Mouse (Mus musculus) small intestine, adult 2 months (tissue): Measurements from ENCODE around the gene Myh11. TPM values are rescaled to one million over a fixed set of nuclear protein-coding genes. Genes with fewer than 3 reads are reported as not detected.
A peak's percentile ranks its signal among the peaks of the same experiment; 100 is the strongest.

ENCODE experiments used
- H3K27ac ChIP-seq: fragments of 200-500 bp; 2 replicates; pipeline ENCODE4 v1.5.1; 2012; ENCODE audit warnings: low read depth, low read length, control low read depth, inconsistent platforms; ENCODE audit not compliant: insufficient read depth
- H3K27me3 ChIP-seq: fragments of 200-500 bp; 2 replicates; pipeline ENCODE4 v1.6.1; 2012; ENCODE audit warnings: mild to moderate bottlenecking, moderate library complexity, low read length, inconsistent platforms; ENCODE audit not compliant: control insufficient read depth, insufficient read depth
- H3K36me3 ChIP-seq: fragments of 200-500 bp; 2 replicates; pipeline ENCODE4 v1.6.1; 2012; ENCODE audit warnings: mild to moderate bottlenecking, low read length, control low read depth, inconsistent platforms; ENCODE audit not compliant: control insufficient read depth, insufficient read depth
- H3K4me1 ChIP-seq: fragments of 200-500 bp; 2 replicates; pipeline ENCODE4 v1.6.1; 2012; ENCODE audit warnings: low read length, inconsistent platforms, mixed read lengths; ENCODE audit not compliant: control insufficient read depth, insufficient read depth, insufficient read length
- H3K4me3 ChIP-seq: fragments of 200-500 bp; 2 replicates; pipeline ENCODE4 v1.5.1; 2012; ENCODE audit warnings: low read depth, mild to moderate bottlenecking, control low read depth, inconsistent platforms, low read length, moderate library complexity
- CTCF ChIP-seq: fragments of 200-500 bp; IDR thresholded peaks from 2 replicates; pipeline ENCODE4 v1.5.1; 2012; ENCODE audit warnings: low read depth, mild to moderate bottlenecking, control low read depth, inconsistent platforms, low read length, moderate library complexity, mixed read lengths; ENCODE audit not compliant: insufficient replicate concordance, insufficient read length; ENCODE audit errors: extremely low read depth
- POLR2A ChIP-seq: fragments of 200-500 bp; IDR thresholded peaks from 2 replicates; pipeline ENCODE4 v1.6.1; 2012; ENCODE audit warnings: low read depth, mild to moderate bottlenecking, control low read depth, inconsistent platforms, low read length, moderate library complexity
- WGBS: fragments of 180-500 bp; shearing (Covaris S2); methylation state at CpG from one replicate; pipeline ENCODE4 v1.1.7; 2018; 5-methylcytosine and 5-hydroxymethylcytosine counted together
- polyA plus RNA-seq: library from polyadenylated mRNA; depleted of rRNA; stranded (reverse); fragments of >200 nt; gene quantifications from 2 replicates; pipeline ENCODE4 v1.2.3, GENCODE M21; 2012

Gene Myh11
- polyA plus RNA-seq, 1 experiment = 41.3 TPM

GRCm38 (mm10) chr16:14252877-14253276 is 38.3 kb downstream of the Myh11 start:
- WGBS = 35% methylated on average over 4 of the region's 4 CpGs

GRCm38 (mm10) chr16:14249913-14250312 is 41.3 kb downstream of the Myh11 start:
- Histone ChIP-seq H3K4me1 (peaks cover 8% of the 10 kb centered on the region), H3K27ac (no peak overlapping the region), H3K27me3 (no peaks in the 10 kb centered on the region), H3K4me3 (no peak overlapping the region), H3K36me3 (no peaks in the 10 kb centered on the region)
- WGBS = 58% methylated on average over 1 of the region's 1 CpGs
- no peak for TF ChIP-seq CTCF
- no peak for TF ChIP-seq POLR2A

More at GRCm38 (mm10) chr16:14252877-14253276, 38.3 kb downstream of the Myh11 start:
- H3K4me1 ChIP-seq = peaks cover 8% of the 10 kb centered on the region
- H3K27me3 ChIP-seq = no peaks in the 10 kb centered on the region
- no peak overlapping the region for H3K4me3 ChIP-seq
- H3K27ac ChIP-seq = no peak overlapping the region
- H3K36me3 ChIP-seq = no peaks in the 10 kb centered on the region
- no peak for TF ChIP-seq CTCF
- no peak for TF ChIP-seq POLR2A

- H3K27me3 ChIP-seq = no peaks in the 10 kb centered on the region
- no peak overlapping the region for H3K4me3 ChIP-seq
- H3K4me1 ChIP-seq = no peaks in the 10 kb centered on the region
- H3K36me3 ChIP-seq = no peaks in the 10 kb centered on the region
- TF ChIP-seq CTCF (peak; percentile 42; the same call in 1 of the 2 replicates), POLR2A (no peak)
- 29% methylated on average over 2 of the region's 2 CpGs for whole genome bisulfite sequencing
- H3K27ac ChIP-seq = no peak overlapping the region
Measured at GRCm38 (mm10) chr16:14242553-14242952, 48.6 kb downstream of the Myh11 start.

GRCm38 (mm10) chr16:14242059-14242458 is 49.1 kb downstream of the Myh11 start:
- Histone ChIP-seq H3K27ac (no peak overlapping the region), H3K36me3 (no peaks in the 10 kb centered on the region), H3K4me3 (no peak overlapping the region), H3K4me1 (no peaks in the 10 kb centered on the region), H3K27me3 (no peaks in the 10 kb centered on the region)
- TF ChIP-seq POLR2A = no peak
- WGBS = 52% methylated on average over 3 of the region's 3 CpGs

- WGBS = 13% methylated on average over 6 of the region's 6 CpGs
- Histone ChIP-seq H3K27ac (no peak overlapping the region), H3K4me3 (no peak overlapping the region), H3K4me1 (no peaks in the 10 kb centered on the region), H3K27me3 (no peaks in the 10 kb centered on the region), H3K36me3 (no peaks in the 10 kb centered on the region)
- no peak for TF ChIP-seq POLR2A
- TF ChIP-seq CTCF = peak; percentile 92; the same call in 1 of the 2 replicates
Measured at GRCm38 (mm10) chr16:14237100-14237723, 54.0 kb downstream of the Myh11 start.

- TF ChIP-seq CTCF (no peak), POLR2A (no peak)
- Histone ChIP-seq H3K4me3 (no peak overlapping the region), H3K36me3 (no peaks in the 10 kb centered on the region), H3K4me1 (no peaks in the 10 kb centered on the region), H3K27ac (no peak overlapping the region), H3K27me3 (no peaks in the 10 kb centered on the region)
- WGBS = 83% methylated on average over 3 of the region's 3 CpGs
Measured at GRCm38 (mm10) chr16:14215156-14215555, 76.0 kb downstream of the Myh11 start.

- Histone ChIP-seq H3K4me3 (no peak overlapping the region), H3K27ac (no peak overlapping the region), H3K4me1 (no peaks in the 10 kb centered on the region), H3K27me3 (no peaks in the 10 kb centered on the region), H3K36me3 (0 out of 2 replicates have a peak, but pooled peaks cover 2% of the 10 kb centered on the region)
- 64% methylated on average over 4 of the region's 4 CpGs for WGBS
- TF ChIP-seq POLR2A = no peak
- no peak for TF ChIP-seq CTCF
Measured at GRCm38 (mm10) chr16:14198798-14199197, 92.4 kb downstream of the Myh11 start.
